In the genomic region with DNA sequence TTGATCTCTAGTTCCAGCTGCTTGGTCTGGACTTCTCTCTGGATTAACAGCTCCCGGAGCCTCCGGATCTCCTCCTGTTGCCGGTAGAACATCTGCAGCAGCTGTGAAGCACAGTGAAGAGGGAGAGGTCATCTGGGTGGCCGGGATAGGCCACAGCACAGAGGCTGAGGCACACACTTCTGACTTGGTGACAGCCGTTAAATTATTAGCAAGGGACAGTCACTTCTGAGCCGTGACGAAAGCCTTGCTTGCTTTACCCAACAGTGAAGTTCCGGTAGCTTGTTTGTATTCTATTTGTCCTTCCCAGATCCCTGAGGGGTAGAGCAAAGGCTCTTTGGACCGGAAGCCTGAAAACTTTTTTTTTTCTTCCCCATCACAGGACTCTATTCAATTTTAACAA, we compare ENCODE assay signal across 18 mouse cellular contexts. TPM values are rescaled to one million over a fixed set of nuclear protein-coding genes. Genes with fewer than 3 reads are reported as not detected.
A peak's percentile ranks its signal among the peaks of the same experiment; 100 is the strongest.
DNase-seq lines count a peak whose midpoint lies in the region; ATAC-seq lines count a peak whose summit lies in the region.
"Had no signal": no experiment of that assay in that cellular context is flagged by ENCODE, and none has a peak within 500 bp of the region (broad histone marks: within the 10 kb centered on the region; RNA-seq: fewer than 3 reads in every experiment).

No protein-coding gene starts in this region.

- 0 out of 2 replicates have a peak overlapping the region, but pooled peaks have one; percentile 46 for H3K27ac ChIP-seq in liver, embryonic 12.5 days
- no peak overlapping the region for H3K27ac ChIP-seq in liver, embryonic 11.5 days (ENCODE audit: low read depth, low read length)
- H3K27ac ChIP-seq in midbrain, embryonic 11.5 days (ENCODE audit: low read depth, low read length): no peak overlapping the region
- H3K27ac ChIP-seq in midbrain, embryonic 16.5 days (ENCODE audit: low read length): no peak overlapping the region
- H3K27ac ChIP-seq: embryonic facial prominence, embryonic 10.5 days; embryonic facial prominence, embryonic 12.5 days; forebrain, embryonic 13.5 days; forebrain, embryonic 15.5 days had no signal

- no peaks in the 10 kb centered on the region for H3K36me3 ChIP-seq in liver, embryonic 12.5 days
- no peaks in the 10 kb centered on the region for H3K36me3 ChIP-seq in liver, embryonic 11.5 days (ENCODE audit: control insufficient read depth, insufficient read depth, low read length)
- H3K36me3 ChIP-seq in midbrain, embryonic 11.5 days (ENCODE audit: control insufficient read depth, insufficient read depth, low read length): no peaks in the 10 kb centered on the region
- H3K36me3 ChIP-seq in midbrain, embryonic 16.5 days (ENCODE audit: control insufficient read depth, insufficient read depth, low read length): peaks cover 7% of the 10 kb centered on the region; the same call in 1 of the 2 replicates
- H3K36me3 ChIP-seq: embryonic facial prominence, embryonic 10.5 days; embryonic facial prominence, embryonic 12.5 days; forebrain, embryonic 15.5 days had no signal

- no peak overlapping the region for H3K9ac ChIP-seq in liver, embryonic 12.5 days
- no peak overlapping the region for H3K9ac ChIP-seq in liver, embryonic 11.5 days (ENCODE audit: low read depth, low read length)
- H3K9ac ChIP-seq in midbrain, embryonic 11.5 days (ENCODE audit: low read length): no peak overlapping the region
- H3K9ac ChIP-seq in midbrain, embryonic 16.5 days (ENCODE audit: low read depth, low read length): no peak overlapping the region
- H3K9ac ChIP-seq: embryonic facial prominence, embryonic 12.5 days; forebrain, embryonic 13.5 days; forebrain, embryonic 15.5 days had no signal

- no peak overlapping the region for H3K4me2 ChIP-seq in liver, embryonic 12.5 days
- H3K4me2 ChIP-seq in liver, embryonic 11.5 days: no peak overlapping the region
- H3K4me2 ChIP-seq in midbrain, embryonic 11.5 days: no peak overlapping the region
- no peak overlapping the region for H3K4me2 ChIP-seq in midbrain, embryonic 16.5 days (ENCODE audit: low read length)
- H3K4me2 ChIP-seq: embryonic facial prominence, embryonic 12.5 days; forebrain, embryonic 13.5 days; forebrain, embryonic 15.5 days had no signal

- peaks cover 38% of the 10 kb centered on the region for H3K4me1 ChIP-seq in liver, embryonic 12.5 days
- H3K4me1 ChIP-seq in liver, embryonic 11.5 days (replicated peaks; ENCODE audit: control insufficient read depth, insufficient read depth, low read length): peaks cover 19% of the 10 kb centered on the region
- H3K4me1 ChIP-seq in midbrain, embryonic 11.5 days (ENCODE audit: control insufficient read depth, insufficient read depth, low read length): 0 out of 2 replicates have a peak, but pooled peaks cover 3% of the 10 kb centered on the region
- peaks cover 4% of the 10 kb centered on the region; the same call in 1 of the 2 replicates for H3K4me1 ChIP-seq in midbrain, embryonic 16.5 days (ENCODE audit: control insufficient read depth, insufficient read depth, low read length)

- peaks cover 50% of the 10 kb centered on the region for H3K27me3 ChIP-seq in liver, embryonic 12.5 days (replicated peaks)
- peaks cover 30% of the 10 kb centered on the region for H3K27me3 ChIP-seq in liver, embryonic 11.5 days (replicated peaks; ENCODE audit: control insufficient read depth, insufficient read depth, low read length)
- H3K27me3 ChIP-seq in midbrain, embryonic 11.5 days (ENCODE audit: control insufficient read depth, insufficient read depth, low read length): peaks cover 29% of the 10 kb centered on the region
- peaks cover 23% of the 10 kb centered on the region for H3K27me3 ChIP-seq in midbrain, embryonic 16.5 days (ENCODE audit: control insufficient read depth, insufficient read depth, low read depth, low read length)

- DNase-seq in liver, embryonic 11.5 days (ENCODE audit: low spot score): no peak
- peak; percentile 54 for DNase-seq in midbrain, embryonic 11.5 days (ENCODE audit: low spot score, missing footprints)
- DNase-seq in yolk sac, embryonic 10.5 days (ENCODE audit: low spot score): peak; percentile 48
- DNase-seq: adrenal gland, adult 8-10 months; adrenal gland, postnatal 14 days; adrenal gland, postnatal 36 days; cerebellum, adult 11-12 months; cerebellum, adult 2 months; cerebellum, adult 9-10 months; cerebellum, postnatal 10 days; cerebellum, postnatal 25 days had no signal

- no peak for ATAC-seq in liver, embryonic 12.5 days
- no peak for ATAC-seq in liver, embryonic 11.5 days (replicated peaks; ENCODE audit: low FRiP score)
- no peak for ATAC-seq in midbrain, embryonic 11.5 days (ENCODE audit: low FRiP score)
- no peak for ATAC-seq in midbrain, embryonic 16.5 days
- ATAC-seq in activated CD4-positive, CD25-positive, alpha-beta regulatory T cell, adult 4 months: no peak
- ATAC-seq: forebrain, embryonic 13.5 days; forebrain, embryonic 15.5 days had no signal

- 76% methylated on average over 9 of the region's 9 CpGs for WGBS in liver, embryonic 12.5 days (ENCODE audit: insufficient replicate concordance)
- WGBS in liver, embryonic 11.5 days: 67% methylated on average over 9 of the region's 9 CpGs
- 75% methylated on average over 9 of the region's 9 CpGs for WGBS in midbrain, embryonic 11.5 days
- WGBS in midbrain, embryonic 16.5 days: 70% methylated on average over 9 of the region's 9 CpGs

- no peaks in the 10 kb centered on the region for H3K9me3 ChIP-seq in liver, embryonic 12.5 days (replicated peaks)
- no peaks in the 10 kb centered on the region for H3K9me3 ChIP-seq in liver, embryonic 11.5 days (ENCODE audit: control insufficient read depth, low read length)
- H3K9me3 ChIP-seq in midbrain, embryonic 11.5 days (ENCODE audit: control insufficient read depth, low read length): no peaks in the 10 kb centered on the region
- no peaks in the 10 kb centered on the region for H3K9me3 ChIP-seq in midbrain, embryonic 16.5 days (replicated peaks; ENCODE audit: control insufficient read depth, low read length, poor library complexity, severe bottlenecking)
- H3K9me3 ChIP-seq: embryonic facial prominence, embryonic 10.5 days; embryonic facial prominence, embryonic 12.5 days; forebrain, embryonic 13.5 days; forebrain, embryonic 15.5 days had no signal

- no peak overlapping the region for H3K4me3 ChIP-seq in liver, embryonic 12.5 days
- no peak overlapping the region for H3K4me3 ChIP-seq in liver, embryonic 11.5 days (ENCODE audit: low read depth, low read length)
- H3K4me3 ChIP-seq in midbrain, embryonic 11.5 days (ENCODE audit: low read depth, low read length): no peak overlapping the region
- no peak overlapping the region for H3K4me3 ChIP-seq in midbrain, embryonic 16.5 days (ENCODE audit: low read depth, low read length)
- H3K4me3 ChIP-seq: embryonic facial prominence, embryonic 10.5 days; embryonic facial prominence, embryonic 12.5 days; forebrain, embryonic 13.5 days; forebrain, embryonic 15.5 days had no signal

RNA-seq across cellular contexts. Expression of a gene that starts 3.2 kb away (rescaled TPM):
- polyA plus RNA-seq in liver, embryonic 12.5 days (2016; fragmentation: Nextera tagmentation; extraction: Ambion mirVana): 8.5 and 8.9 TPM in 2 replicates
- 13.9 and 15.6 TPM in 2 replicates for polyA plus RNA-seq in liver, embryonic 11.5 days (2014; fragmentation: Nextera tagmentation; extraction: Ambion mirVana)
- 0.46 and 0.99 TPM in 2 replicates for polyA plus RNA-seq in midbrain, embryonic 11.5 days (2014; fragmentation: Nextera tagmentation; extraction: Ambion mirVana)
- 0.81 and 0.95 TPM in 2 replicates for polyA plus RNA-seq in midbrain, embryonic 16.5 days (2015; fragmentation: Nextera tagmentation; extraction: Ambion mirVana)
- polyA plus RNA-seq in activated CD4-positive, CD25-positive, alpha-beta regulatory T cell, adult 4 months (2017; shearing (Covaris generic)): 10 to 100 TPM; 26.7 to 31.2 TPM

RNA-seq across cellular contexts. Expression of a gene that starts 50.1 kb away (rescaled TPM):
- 75.7 and 78.4 TPM in 2 replicates for polyA plus RNA-seq in liver, embryonic 12.5 days (2016; fragmentation: Nextera tagmentation; extraction: Ambion mirVana)
- polyA plus RNA-seq in liver, embryonic 11.5 days (2014; fragmentation: Nextera tagmentation; extraction: Ambion mirVana): 108 and 109 TPM in 2 replicates
- 76.0 and 76.5 TPM in 2 replicates for polyA plus RNA-seq in midbrain, embryonic 11.5 days (2014; fragmentation: Nextera tagmentation; extraction: Ambion mirVana)
- 66.9 and 71.7 TPM in 2 replicates for polyA plus RNA-seq in midbrain, embryonic 16.5 days (2015; fragmentation: Nextera tagmentation; extraction: Ambion mirVana)
- polyA plus RNA-seq in activated CD4-positive, CD25-positive, alpha-beta regulatory T cell, adult 4 months (2017; shearing (Covaris generic)): 10 to 100 TPM; 68.7 to 68.8 TPM
